Mouse (Mus musculus) C2C12 (cell line): ENCODE measurements around the gene Rasal1.

Source experiments
- CEBPB ChIP-seq: IDR thresholded peaks from one replicate; pipeline ENCODE4 v1.6.1; 2011; ENCODE audit warnings: low read depth, mild to moderate bottlenecking, control low read depth, moderate library complexity
- CTCF ChIP-seq: IDR thresholded peaks from one replicate; pipeline ENCODE4 v1.5.1; 2011; ENCODE audit not compliant: control insufficient read depth, insufficient read depth, insufficient read length
- MAX ChIP-seq: IDR thresholded peaks from one replicate; pipeline ENCODE4 v1.6.1; 2011; ENCODE audit warnings: mild to moderate bottlenecking, control low read depth
- USF1 ChIP-seq: IDR thresholded peaks from one replicate; pipeline ENCODE4 v1.6.1; 2011; ENCODE audit warnings: low read depth, mild to moderate bottlenecking, control low read depth, moderate library complexity

GRCm38 (mm10) chr5:120693931-120694694 is 45.5 kb downstream of the Rasal1 start:
- no peak for TF ChIP-seq CTCF
- TF ChIP-seq USF1 = no peak
- TF ChIP-seq CEBPB = no peak
- TF ChIP-seq MAX = no peak
